Mouse (Mus musculus): ENCODE results near the gene Gm42417.
"Not testable (repeated sequence)": the region's sequence is repeated elsewhere in the genome, so short reads cannot be mapped to it uniquely, and the experiment has no call there.

The Gm42417 gene

DNA sequence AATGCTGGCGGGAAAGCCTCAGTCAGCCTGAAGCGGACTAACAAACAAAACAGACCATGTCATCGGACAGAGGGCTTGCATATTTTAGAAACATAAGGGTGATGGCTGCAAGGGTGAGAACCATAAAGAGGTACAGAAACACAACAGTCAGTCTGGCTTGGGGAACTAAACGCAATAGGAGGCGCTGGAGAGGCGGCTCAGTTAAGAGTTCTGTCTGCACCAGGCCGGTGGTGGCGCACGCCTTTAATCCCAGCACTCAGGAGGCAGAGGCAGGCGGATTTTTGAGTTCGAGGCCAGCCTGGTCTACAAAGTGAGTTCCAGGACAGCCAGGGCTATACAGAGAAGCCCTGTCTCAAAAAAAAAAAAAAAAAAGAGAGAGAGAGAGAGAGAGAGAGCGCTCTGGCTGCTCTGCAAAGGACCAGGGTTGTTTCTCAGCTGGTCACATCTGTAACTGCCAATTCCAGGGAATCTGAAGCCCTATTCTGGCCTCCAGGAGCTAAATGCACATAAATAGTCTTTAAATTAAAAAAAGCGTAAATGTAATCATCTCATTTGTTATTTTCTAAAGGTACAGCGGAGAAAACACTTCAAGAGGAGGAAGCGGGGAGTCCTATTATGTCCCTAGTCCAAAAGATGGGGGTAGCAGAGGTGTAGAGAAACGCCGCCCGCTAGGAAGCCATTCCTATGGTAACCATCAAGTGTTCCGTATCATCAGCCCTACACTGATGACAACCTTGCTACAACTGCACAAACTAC lies 6.8 kb upstream of the Gm42417 start:
- no peak for DNase-seq (ENCODE audit: low spot score)

GRCm38 (mm10) chr1:36545382-36545781 lies 6.2 kb upstream of the Gm42417 start:
- DNase-seq (ENCODE audit: low spot score), result no peak

DNA sequence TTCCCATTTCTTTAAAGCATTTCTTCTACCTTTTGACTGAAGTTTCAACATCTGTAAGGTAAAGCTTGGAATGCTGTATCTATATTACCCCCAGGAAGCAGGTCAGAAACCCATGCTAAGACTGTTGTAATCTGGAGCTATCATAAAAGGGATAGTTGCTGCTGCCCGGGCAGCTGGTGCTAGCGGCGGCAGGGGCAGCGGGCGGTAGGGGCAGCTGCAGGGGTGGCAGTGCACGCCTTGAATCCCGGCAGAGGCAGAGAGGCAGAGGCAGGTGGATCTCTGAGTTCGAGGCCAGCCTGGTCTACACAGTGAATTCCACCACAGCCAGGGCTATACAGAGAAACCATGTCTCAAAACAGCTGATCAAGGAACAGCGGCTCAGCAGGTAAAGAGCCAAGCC lies 3.7 kb upstream of the Gm42417 start:
- no peak for DNase-seq (ENCODE audit: low spot score)

- no peak for DNase-seq (ENCODE audit: low spot score)
Measured at GRCm38 (mm10) chr1:36541844-36542243, 2.6 kb upstream of the Gm42417 start.

DNA sequence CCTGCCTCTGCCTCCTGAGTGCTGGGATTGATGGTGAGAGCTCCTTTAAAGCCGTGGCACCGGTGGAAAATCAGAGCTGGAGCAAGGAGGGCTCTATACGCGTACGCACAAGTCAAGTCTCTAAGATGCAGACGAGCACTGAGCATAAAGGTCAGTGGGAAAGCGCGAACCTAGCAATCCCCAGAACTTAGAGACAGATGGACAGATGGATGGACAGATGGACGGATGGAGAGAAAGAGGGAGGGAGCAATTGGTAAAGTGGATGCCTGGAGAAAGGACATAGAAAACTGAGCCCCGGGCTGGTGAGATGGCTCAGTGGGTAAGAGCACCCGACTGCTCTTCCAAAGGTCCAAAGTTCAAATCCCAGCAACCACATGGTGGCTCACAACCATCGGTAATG lies 1.6 kb upstream of the Gm42417 start:
- no peak for DNase-seq (ENCODE audit: low spot score)

- DNase-seq (ENCODE audit: low spot score), result no peak
Measured at GRCm38 (mm10) chr1:36540132-36540531, 903 bp upstream of the Gm42417 start.

DNA sequence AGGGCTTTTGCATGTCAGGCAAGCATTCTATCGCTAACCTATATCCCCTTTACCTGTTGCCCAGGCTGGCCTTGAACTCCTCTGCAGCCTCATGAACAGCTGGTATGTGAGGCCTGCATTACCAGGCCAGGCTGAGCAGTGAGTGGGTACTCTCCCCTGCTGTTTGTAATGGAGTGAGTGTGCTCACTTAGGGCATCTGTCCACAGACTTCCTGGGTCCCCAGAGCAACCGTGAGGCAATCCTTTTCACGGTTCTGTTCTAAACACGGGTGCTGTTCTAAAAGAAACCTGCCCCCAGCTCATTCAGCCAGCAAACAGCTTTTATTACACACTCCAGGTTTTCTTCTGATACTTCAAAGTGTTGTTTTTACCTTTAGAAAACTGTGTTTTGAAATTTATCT lies 502 bp downstream of the Gm42417 start:
- no peak for DNase-seq (ENCODE audit: low spot score)

DNA sequence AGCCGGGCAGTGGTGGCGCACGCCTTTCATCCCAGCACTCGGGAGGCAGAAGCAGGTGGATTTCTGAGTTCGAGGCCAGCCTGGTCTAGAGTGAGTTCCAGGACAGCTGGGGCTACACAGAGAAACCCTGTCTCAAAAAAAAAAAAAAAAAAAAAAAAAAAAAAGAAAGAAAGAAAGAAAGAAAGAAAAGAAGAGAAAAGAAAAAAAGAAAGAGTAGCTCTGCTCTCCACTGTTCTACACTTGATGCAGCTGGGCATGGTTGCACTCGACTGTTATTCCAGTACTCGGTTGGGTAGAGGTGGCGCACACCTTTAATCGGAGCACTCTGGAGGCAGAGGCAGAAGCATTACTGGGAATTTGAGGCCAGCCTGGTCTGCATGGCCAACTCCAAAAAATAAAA lies 2.4 kb downstream of the Gm42417 start, which contains the start of gene Ankrd23:
Gene Ankrd23, minus strand, starts transcription at position 101 of the 400 bp plus-strand sequence.
- not testable (repeated sequence) for DNase-seq (ENCODE audit: low spot score)

DNA sequence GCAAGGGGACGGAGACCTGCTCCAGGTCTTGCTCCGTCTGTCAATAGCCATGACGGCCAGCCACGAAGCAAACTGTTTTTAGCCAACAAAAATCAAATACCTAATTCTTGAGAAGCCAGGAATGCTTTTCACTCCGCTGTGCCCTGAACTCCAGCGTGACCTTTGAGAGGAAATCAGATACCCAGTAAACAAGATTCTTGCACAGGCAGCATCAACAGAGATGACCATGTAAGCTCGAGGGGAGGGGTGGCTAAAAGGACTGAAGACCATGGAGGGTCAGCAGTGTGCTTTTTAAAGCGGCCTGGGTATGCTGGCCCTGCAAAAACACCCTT lies 2.9 kb downstream of the Gm42417 start:
- no peak for DNase-seq (ENCODE audit: low spot score)

DNA sequence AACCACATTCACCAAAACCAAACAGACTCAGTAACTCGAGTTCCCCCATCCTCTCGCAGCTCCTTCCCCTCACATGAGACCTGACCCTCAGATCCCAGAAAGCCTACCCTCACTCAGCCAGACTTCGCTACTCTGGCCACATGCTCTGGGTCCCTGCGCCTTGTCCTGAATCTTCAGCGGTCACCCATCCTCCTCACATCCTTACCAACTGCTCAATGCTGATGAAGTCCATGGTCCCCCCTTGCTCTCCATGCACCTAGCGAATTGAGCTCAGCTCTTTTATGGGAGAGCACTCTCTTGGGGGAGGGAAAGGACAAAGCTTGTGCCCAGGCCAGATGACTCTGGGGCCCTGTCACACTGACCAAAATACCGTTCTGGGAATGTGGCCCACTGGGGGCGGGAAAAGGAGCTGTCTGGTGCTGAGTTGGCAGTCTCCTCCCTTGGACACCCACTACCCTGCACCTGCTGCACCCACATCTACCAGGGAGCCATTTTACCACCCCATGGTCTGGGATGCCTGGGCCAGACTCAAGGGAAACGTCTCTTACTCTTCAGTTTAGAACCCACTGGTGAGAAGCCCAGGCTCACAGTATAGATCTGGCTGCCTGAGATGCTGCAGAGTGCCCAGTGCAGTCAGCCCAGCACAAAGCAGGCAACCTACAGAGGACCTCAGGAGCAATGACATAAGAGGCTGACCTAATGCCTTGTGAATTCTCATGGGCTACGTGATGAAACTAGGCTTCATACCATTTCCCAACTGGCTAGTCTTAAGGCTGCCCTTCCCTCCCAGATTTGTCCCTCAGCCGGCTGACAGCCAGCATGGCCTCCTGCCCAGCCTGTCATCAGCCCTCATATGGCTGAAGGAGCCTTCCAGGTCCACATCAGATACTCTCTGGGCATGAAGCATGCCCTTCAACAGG lies 3.5 kb downstream of the Gm42417 start:
- DNase-seq (ENCODE audit: low spot score), result peak; percentile 91

DNA sequence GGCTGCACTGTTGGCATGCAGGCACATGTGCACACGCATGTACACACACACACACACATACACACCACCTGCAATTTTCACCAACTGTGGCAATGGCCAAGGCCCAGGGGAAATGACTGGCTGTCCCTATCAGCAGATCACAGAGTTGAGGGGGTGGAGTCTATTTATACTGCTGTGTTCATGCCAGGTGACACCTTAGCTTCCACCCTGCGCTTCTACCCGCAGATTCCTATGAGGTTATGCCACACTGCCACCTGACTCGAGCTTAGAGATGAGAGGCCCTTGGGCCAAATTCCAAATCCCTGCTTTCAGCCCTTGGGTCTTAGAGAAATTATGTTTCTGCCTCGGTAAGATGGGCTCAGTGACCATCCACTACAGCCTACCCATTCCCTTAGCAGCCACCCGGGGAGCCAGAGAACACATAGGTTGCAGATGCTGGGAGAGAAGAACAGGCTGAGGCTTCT lies 4.6 kb downstream of the Gm42417 start:
- no peak for DNase-seq (ENCODE audit: low spot score)

GRCm38 (mm10) chr1:36533546-36533945 lies 5.7 kb downstream of the Gm42417 start:
- no peak for DNase-seq (ENCODE audit: low spot score)

DNA sequence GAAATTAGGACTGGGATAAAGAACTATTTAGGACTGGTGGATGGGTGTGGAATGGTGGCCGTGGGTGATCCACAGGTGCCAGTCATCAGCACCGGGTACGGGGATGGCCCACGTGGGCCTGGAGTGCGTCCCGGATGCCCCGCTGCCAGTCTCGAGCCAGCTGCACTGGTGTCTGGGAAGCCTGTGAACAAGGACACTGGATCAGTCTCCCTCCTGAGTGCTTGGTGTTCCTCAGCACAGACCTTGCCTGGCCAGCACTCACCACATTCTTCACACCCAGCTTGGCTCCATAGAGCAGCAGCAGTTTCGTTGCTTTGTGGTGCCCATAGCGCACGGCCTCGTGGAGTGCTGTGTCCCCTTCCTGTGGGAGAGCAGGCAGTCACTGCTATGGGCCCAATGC lies 7.8 kb downstream of the Gm42417 start:
- no peak for DNase-seq (ENCODE audit: low spot score)

GRCm38 (mm10) chr1:36530962-36531361 lies 8.3 kb downstream of the Gm42417 start:
- no peak for DNase-seq (ENCODE audit: low spot score)

DNA sequence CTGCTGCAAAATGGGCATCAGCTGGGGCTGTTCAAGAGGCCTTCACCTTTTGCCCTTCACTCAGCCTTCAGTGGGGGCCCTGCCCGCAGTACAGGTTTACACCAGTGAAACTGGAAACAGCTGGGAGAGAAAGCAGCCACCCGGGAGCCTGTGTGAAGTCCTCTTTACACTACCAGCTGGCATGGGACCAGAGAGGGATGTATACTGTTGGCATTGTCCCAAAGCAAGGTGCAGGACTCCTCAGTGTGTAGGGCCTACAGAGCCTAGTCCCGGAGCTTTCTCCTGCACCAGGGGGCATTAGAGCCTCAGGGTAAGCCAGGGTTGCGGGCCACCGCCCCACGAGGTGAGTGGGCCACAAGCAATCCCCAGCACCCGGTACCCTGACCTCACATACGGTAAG lies 8.7 kb downstream of the Gm42417 start:
- no peak for DNase-seq (ENCODE audit: low spot score)

DNA sequence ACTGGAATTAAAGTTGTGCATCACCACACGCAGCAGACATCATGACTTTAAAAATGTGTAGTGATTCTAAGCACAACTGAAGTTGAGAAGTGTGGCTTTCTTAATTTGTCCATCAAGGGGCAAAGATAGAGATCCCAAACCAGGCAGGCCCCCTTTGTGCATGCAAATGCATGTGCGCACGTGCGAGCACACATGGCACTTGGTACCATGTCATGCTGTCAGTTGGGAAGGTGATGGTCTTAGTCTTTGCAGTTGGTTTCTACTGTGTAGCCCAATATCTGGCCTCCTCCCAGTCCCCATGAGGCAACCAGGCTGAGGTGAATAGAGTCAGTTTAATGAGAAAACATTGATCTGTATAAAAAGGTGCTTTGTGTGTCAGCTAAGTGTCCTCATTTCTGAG lies 9.4 kb downstream of the Gm42417 start:
- DNase-seq (ENCODE audit: low spot score), result no peak

DNA sequence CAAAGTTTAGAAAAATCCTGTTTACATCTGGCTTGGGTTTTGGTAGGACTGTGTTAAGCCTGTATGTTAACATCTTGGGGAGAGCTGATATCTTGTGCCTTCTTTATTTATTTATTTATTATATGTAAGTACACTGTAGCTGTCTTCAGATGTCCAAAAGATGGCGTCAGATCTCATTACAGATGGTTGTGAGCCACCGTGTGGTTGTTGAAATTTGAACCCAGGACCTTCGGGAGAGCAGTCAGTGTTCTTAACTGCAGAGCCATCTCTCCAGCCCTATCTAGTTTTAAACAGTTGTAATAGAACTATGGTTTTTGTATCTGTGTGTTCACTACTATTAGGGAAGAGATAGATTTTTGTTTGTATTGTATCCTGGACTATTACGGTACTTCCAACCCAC lies 10.0 kb downstream of the Gm42417 start:
- no peak for DNase-seq (ENCODE audit: low spot score)

DNA sequence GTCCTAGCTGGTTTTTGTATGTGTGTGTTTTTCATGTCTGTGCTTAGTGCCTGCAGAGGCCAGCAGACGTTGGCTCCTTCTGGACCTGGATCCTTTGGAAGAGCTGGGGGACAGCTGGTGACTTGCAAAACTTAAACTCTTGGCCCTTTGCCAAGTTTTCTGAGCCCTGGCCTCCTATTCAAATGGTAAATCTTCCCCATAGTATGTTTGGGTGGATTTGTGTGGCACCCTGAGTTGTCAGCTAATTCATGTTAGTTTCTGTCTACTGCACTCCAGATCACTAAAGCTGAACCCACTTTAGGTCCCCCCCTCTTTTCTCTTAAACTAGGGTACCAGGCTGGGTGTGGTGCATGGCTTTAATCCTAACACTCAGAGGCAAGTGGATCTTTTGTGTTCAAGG lies 10.9 kb downstream of the Gm42417 start:
- DNase-seq (ENCODE audit: low spot score), result peak; percentile 53

DNA sequence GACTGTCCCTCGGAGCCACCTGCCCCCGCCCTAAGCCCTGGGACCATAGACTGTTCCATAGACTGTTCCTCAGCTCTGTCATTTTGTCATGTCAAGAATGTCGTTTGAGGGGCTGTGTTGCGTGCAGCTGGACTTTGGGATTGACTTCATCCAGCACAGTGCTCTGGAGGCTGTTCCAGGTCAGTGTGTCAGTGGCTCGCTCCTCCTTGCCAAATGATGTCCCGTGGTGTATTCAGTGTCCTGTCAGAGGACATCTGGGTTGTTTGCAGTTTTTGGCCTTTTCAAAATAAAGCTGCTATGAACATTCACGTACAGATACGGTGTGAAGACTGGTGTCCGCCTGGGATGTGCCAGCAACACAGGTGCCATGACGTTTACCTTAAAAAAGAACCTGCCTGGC lies 12.3 kb downstream of the Gm42417 start:
- no peak for DNase-seq (ENCODE audit: low spot score)

GRCm38 (mm10) chr1:36525774-36526173 lies 13.5 kb downstream of the Gm42417 start:
- DNase-seq (ENCODE audit: low spot score), result no peak

GRCm38 (mm10) chr1:36524058-36524457 lies 15.2 kb downstream of the Gm42417 start:
- DNase-seq (ENCODE audit: low spot score), result no peak

DNA sequence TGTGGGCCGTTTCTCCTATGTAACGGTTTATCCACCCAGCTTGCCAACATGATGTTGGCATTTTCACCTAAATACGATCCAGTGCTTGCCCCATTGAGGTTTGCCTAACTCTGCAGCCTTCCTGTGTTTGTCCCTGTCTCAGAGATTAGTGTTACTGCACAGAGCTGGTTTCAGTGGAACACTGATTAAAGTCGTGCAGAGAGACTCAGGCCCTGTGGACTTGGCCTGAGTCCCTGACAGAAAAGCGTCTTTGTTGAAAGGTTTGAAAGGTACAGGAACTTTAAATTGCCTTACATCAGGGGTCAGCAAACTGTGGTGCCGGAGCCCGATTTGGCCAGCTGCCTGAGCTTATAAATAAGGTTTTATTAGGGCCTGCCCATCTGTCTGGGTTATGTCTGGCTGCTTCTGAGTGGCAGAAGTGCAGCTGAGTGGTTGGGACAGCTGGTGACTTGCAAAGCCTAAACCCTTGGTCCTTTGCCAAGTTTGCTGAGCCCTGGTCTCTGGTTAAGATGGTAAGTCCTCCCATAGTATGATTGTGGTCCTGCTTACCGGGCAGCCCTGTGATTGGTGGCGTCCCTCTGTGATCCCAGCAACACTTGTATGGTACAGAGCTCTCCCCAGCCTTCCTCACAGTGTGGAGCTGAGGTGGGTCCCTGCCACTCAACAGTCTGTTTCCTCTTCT lies 15.8 kb downstream of the Gm42417 start:
- DNase-seq (ENCODE audit: low spot score), result no peak

- no peak for DNase-seq (ENCODE audit: low spot score)
Measured at GRCm38 (mm10) chr1:36522210-36522609, 17.0 kb downstream of the Gm42417 start.
